Mouse (Mus musculus): Measurements from ENCODE around the gene Lbx2.

GRCm38 (mm10) chr6:83134226-83134625 is 48.1 kb downstream of the Lbx2 start:
- TF ChIP-seq CTCF (IDR thresholded peaks at IDR 0.05; ENCODE audit: extremely low read depth, insufficient read length, insufficient replicate concordance, low read depth, low read length) (no peak), POLR2A (IDR thresholded peaks at IDR 0.05; ENCODE audit: low read depth, low read length) (no peak)

All from small intestine, adult 2 months (tissue).